Mouse (Mus musculus) right cerebral cortex, adult 2 months (tissue): ENCODE results near the gene Dnajc12.
"Not testable (repeated sequence)": the region's sequence is repeated elsewhere in the genome, so short reads cannot be mapped to it uniquely, and the experiment has no call there.

ENCODE experiments used
- DNase-seq, 2 experiments: peaks; one replicate each; pipeline ENCODE4 v3.0.0; 2021 to 2022; ENCODE audit warnings: low spot score in 2 of 2

The Dnajc12 gene

DNA sequence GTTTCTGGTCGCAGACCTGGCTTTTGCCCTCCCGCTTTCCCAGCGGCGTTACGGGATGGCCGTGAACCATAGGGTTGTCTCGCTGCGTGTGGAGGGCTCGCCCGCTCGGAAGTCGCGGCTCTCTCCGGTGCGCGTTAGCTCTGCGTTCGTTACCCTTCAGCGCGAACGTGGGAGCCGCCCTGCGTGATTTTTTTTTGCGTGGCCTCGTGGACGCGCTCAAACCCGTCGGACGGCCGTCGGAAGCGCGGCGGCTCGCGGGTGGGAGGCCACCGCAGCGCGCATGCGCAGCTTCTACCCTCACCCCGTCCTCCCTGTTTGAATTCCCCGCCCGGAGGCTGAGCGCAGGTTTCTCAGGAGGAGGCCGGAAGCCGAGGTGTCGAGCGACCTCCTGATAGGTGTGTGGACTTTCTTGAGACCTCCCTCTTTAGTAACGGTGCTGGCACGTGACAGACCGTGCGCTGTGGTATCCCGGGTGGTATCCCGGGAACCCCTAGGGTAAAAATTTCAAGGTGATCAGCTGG lies 47.6 kb downstream of the Dnajc12 start, which contains the start of gene Ctnna3:
Gene Ctnna3 (plus strand): TSS at position 314 of the 521 bp plus-strand sequence.
- peak; percentile 84 for DNase-seq

DNA sequence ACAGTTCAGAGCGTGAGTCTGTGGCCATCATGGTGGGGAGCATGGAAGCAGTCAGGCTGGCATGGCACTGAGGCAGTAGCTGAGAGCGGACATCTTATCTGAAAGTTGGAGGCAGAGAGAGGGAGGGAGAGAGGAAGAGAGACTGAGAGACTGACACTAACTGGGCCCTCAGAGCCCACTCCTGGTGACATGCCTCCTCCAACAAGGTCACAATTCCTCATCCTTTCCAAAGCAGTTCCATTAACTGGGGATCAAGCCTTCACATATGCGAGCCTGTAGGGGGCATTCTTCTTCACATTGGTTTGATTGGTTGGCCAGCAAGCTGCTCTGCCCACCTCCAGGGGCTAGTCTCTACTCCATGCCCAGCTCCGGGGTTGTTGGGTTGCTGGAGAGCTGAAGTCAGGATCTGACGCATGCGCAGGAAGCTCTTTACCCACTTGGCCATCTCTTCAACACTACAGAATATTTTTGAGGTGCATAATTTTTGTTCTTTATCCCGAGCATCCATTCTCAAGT lies 49.0 kb downstream of the Dnajc12 start:
- DNase-seq: no peak

DNA sequence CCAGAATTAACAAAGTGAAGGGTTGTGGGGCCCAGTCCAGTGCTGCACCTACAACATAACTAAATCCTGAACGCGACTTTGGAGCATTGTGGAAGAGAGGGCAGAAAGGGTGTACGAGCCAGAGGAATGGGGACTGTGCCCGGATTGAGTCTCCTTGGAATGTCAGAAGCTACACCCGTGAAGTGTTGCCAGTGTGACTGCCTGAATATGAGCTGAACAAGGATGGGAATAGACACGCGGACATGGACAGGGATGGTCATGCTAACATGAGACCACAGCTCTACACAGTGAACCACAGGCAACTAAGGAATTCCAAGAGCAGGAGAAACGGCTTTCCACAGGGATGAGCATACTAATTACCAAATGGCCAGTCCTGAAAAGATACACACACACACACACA lies 49.9 kb downstream of the Dnajc12 start:
- no peak for DNase-seq

DNA sequence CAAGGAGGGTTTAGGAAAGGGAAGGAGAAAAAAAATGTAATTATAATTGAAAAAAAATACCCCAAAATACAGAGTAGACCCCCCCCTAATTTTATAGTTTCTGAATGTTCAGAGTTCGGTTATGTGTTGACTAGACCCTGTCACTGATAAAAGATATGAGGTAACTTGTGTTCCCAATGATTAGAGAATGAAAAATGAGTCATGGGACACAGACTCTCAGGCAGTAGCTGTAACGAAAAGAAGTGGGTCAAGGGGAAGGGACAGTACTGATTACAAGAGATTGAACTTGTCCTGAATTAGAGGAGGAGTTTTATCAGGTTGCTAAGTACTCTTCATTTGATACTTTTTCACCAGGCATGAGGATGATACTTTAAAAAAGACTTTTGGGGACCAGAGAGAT lies 50.6 kb downstream of the Dnajc12 start:
- DNase-seq: no peak

DNA sequence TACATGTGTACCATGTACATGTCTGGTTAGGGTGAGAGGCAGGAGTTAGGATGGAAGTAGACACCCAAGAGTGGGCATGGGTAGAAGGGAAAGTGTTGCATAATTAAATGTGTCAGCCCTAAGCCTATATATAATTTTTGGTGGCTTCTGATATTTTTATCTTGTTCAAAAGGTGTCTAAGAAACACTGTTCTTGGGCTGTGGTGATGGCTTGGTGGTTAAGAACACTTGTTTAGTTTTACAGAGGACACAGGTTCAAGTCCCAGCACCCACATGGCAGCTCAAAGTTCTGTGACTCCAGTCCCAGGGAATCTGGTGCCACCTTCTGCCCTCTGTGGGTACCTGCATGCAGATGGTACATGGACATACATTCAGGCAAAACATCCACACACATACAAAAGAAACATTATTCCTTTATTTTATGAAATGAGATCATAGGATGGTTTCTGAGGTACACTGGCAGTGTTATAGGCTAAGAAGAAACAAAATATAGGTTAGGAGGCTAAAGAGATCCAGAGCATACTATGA lies 56.6 kb downstream of the Dnajc12 start:
- DNase-seq: no peak

DNA sequence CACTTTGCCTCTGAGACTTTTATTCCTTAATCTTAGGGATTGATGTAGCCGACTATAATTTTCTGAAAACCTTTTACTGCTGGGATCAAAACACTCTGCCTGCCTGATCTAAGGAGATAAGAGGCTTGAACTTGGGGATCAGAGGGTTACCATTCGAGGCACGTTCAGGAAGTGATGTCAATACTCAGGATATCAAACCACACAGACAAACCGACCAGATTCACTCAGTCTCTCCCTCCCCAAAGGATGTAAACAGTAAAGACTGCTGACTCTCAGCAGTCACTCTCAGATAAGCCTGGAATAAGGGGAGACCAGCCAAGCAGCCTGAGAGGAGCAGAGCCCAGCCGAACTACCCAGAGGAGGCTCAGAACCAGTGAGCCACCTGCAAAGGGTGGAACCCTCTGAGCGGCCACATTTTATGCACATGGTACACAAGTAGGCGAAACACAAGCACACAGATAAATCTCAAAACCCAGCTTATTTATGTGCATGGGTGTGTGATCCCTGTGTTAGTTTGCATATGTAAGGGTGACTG lies 57.5 kb downstream of the Dnajc12 start:
- DNase-seq: no peak

DNA sequence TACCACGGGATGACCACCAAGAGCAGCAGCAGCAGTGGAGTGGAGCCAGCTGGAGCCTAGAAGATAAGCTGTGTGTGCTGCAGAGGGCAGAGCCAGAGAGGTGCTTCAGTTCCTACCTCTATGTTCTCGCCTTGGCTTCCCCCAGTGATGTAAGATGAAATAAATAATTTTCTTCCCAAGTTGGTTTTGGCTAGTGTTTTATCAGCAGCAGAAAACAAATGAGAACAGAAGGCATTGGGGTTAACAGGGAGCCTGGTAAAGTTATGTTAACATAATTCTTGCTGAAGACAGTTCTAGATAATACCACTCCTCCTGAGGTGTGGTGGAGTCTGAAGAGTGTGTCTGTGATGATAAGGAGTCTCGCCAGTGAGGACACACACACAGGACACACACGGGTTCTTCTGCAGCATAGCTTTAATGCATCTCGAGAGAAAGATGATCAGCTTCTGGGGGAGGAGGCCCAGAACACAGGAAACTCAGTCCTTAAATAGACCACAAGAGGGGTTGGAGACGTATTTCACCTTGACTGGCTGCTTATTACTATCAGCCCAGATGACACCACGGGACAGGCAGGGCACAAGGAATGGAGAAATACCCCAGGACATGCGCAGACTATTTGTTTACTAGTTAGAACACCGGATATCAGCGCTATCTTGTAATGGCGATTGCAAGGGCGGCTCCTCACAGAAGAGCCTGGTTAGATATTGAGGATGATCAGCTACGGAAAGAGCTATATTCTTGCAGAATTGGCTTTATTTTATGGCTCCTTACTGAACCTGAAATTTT lies 62.6 kb downstream of the Dnajc12 start:
- not testable (repeated sequence) for DNase-seq

DNA sequence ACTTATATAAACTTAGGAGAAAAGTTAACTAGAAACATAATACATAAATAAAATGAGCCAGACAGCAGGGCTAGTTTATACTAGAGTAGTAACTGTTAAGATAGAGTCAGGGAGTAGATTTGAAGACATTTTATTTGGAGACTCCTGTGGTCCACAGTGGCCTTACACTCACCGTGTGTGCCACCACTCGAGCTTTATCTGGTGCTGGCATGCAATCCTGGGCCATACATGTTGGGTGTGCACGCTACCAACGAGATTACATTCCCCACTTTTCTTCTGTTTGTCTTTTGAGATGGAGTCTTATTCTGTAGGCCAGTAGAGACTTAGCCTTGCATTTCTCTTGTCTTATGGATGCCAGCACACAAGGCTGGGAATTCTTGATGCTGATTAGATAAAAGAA lies 71.7 kb downstream of the Dnajc12 start:
- DNase-seq: no peak

DNA sequence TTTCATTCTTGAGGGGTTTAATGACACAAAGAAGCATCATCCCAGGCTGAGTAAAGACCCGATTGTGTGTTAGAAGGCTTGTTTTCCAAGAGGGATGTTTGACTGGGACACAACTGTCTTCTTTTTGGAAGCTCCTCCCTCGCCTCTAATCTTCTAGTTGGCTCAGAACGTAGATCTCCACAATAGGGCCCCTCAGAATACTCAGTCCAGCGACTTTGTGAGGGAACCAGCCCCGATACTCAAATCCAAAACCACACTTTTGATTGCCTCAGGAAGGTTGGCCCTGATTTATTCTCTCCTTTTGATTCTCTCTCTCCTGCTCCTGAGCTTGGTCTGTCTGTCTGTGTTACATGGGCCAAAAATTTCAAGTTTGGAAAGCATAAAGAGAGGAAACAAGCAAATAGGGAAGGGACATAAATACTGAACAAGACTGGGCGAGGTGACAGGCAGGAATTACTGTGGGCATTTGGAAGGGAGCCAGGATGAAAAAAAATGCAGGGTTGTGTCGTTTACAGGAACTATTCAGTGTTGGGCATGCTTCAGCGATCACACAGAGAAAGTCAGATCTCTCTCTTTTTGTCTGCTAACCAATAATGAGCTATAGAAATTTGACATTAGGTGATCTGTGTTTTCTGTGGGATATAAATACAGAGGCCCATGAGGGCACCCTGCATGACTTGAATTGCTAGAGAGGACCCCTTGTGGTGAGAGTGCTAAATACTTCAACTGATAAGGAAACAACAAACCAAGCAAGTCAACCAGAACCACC lies 73.1 kb downstream of the Dnajc12 start:
- no peak for DNase-seq

DNA sequence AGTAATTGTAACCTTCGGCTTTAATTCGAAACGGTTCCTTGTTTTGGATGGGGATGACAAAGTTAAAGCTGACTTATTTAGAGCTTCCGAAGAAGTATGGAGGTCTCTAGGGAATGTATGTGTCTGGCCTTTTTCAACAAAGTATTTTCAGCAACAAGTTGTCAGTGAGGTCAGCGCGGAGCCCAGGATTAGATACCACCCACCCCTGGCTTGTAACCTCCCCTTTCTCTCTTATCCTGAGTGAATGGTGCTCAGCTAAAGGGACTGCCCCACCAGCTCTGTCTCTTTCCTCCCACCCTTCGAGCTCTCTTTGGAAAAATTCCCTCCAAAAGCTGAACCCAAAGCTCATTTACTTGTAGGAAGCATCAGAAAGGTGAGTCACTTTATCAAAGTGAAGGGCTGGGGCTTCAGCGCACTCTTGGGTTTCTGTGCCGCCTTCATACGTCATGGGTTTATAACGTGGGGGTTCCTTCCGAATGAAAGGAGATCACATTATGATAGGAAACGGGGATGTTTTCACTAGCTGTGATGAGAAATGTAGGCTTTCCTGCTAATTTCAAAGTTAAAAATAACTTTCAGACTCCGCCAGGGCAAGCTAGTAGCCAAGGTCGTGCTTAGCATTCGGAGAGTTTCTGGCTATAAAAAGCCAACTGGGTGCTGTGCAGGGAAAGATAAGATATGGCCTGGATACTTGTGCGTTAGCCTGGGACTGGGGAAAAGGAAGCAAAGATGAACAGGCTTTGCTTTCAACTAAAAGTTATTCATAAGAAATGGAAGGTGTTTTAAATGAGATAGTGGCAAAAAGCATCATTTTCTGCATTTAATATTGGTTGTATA lies 75.3 kb downstream of the Dnajc12 start:
- DNase-seq: no peak
